Mouse (Mus musculus) heart, embryonic 10.5 days (tissue): ENCODE measurements around the gene Fstl3. TPM values are rescaled to one million over a fixed set of nuclear protein-coding genes. Genes with fewer than 3 reads are reported as not detected.

Experiments
- DNase-seq: peaks from one replicate; pipeline ENCODE4 v3.0.0-alpha.2; 2017; ENCODE audit warnings: low spot score
- H3K27ac ChIP-seq: fragments of 300-500 bp; sonication (generic); 2 replicates; pipeline ENCODE4 v1.5.1; 2016; ENCODE audit warnings: mild to moderate bottlenecking
- H3K27me3 ChIP-seq: fragments of 300-500 bp; sonication (generic); 2 replicates; pipeline ENCODE4 v1.6.1; 2016; ENCODE audit warnings: mild to moderate bottlenecking; ENCODE audit not compliant: poor library complexity, insufficient read depth, severe bottlenecking
- H3K36me3 ChIP-seq: fragments of 300-500 bp; sonication (generic); 2 replicates; pipeline ENCODE4 v1.6.1; 2016; ENCODE audit warnings: mild to moderate bottlenecking, moderate library complexity
- H3K4me1 ChIP-seq: fragments of 300-500 bp; sonication (generic); 2 replicates; pipeline ENCODE4 v1.6.1; 2016; ENCODE audit warnings: mild to moderate bottlenecking
- H3K4me3 ChIP-seq: fragments of 300-500 bp; sonication (generic); 2 replicates; pipeline ENCODE4 v1.5.1; 2016; ENCODE audit warnings: mild to moderate bottlenecking, moderate library complexity
- H3K9me3 ChIP-seq: fragments of 300-500 bp; sonication (generic); 2 replicates; pipeline ENCODE4 v1.6.1; 2016; ENCODE audit warnings: mild to moderate bottlenecking, moderate library complexity
- WGBS: fragments of 180-500 bp; shearing (Covaris S2); methylation state at CpG from one replicate; pipeline ENCODE4 v1.1.7; 2016; 5-methylcytosine and 5-hydroxymethylcytosine counted together
- polyA plus RNA-seq: library from polyadenylated mRNA; unstranded; fragments of >200 nt; fragmentation: Nextera tagmentation; extraction: Ambion mirVana; gene quantifications from 2 replicates; pipeline ENCODE4 v1.2.1, GENCODE M21; 2016

The Fstl3 gene
- polyA plus RNA-seq, 1 experiment from 2014 or later = 7.9 TPM

- 86% methylated on average over 3 of the region's 3 CpGs for WGBS
- H3K4me3 ChIP-seq = no peak overlapping the region
- H3K27me3 ChIP-seq = 0 out of 2 replicates have a peak, but pooled peaks cover 8% of the 10 kb centered on the region
- H3K9me3 ChIP-seq = no peaks in the 10 kb centered on the region
- no peak overlapping the region for H3K27ac ChIP-seq
- H3K4me1 ChIP-seq = peaks cover 12% of the 10 kb centered on the region; the same call in 1 of the 2 replicates
- no peak for DNase-seq
- no peaks in the 10 kb centered on the region for H3K36me3 ChIP-seq
These were observed 54.5 kb downstream of the Fstl3 start for GRCm38 (mm10) chr10:79831583-79831982.

Other genes starting within 250 kb of the Fstl3 start
- gene Plpp2, start 243.5 kb upstream of the Fstl3 start, polyA plus RNA-seq = 16.8 and 24.1 TPM in 2 replicates
- 46.6 and 53.9 TPM in 2 replicates for gene Mier2, start 222.1 kb upstream of the Fstl3 start, polyA plus RNA-seq
- not detected in 2 replicates for gene Theg, start 189.9 kb upstream of the Fstl3 start, polyA plus RNA-seq
- not detected in 2 replicates for gene C2cd4c, start 163.2 kb upstream of the Fstl3 start, polyA plus RNA-seq
- 2.7 and 6.3 TPM in 2 replicates for gene Shc2, start 139.4 kb upstream of the Fstl3 start, polyA plus RNA-seq
- not detected in 2 replicates for gene Odf3l2, start 131.5 kb upstream of the Fstl3 start, polyA plus RNA-seq
- gene Madcam1, start 112.7 kb upstream of the Fstl3 start, polyA plus RNA-seq = 0.38 and 1.3 TPM in 2 replicates
- 52.3 and 59.4 TPM in 2 replicates for gene Tpgs1, start 107.9 kb upstream of the Fstl3 start, polyA plus RNA-seq
- 188 and 215 TPM in 2 replicates for gene Cdc34, start 95.1 kb upstream of the Fstl3 start, polyA plus RNA-seq
- 0.46 and 0.54 TPM in 2 replicates for gene Gzmm, start 88.3 kb upstream of the Fstl3 start, polyA plus RNA-seq
- 1,251 and 1,319 TPM in 2 replicates for gene Bsg, start 72.8 kb upstream of the Fstl3 start, polyA plus RNA-seq
- gene Hcn2, start 60.6 kb upstream of the Fstl3 start, polyA plus RNA-seq = not detected in 2 replicates
- 39.8 and 42.5 TPM in 2 replicates for gene Polrmt, start 30.7 kb upstream of the Fstl3 start, polyA plus RNA-seq
- gene Fgf22, start 22.2 kb upstream of the Fstl3 start, polyA plus RNA-seq = 0.11 and 0.16 TPM in 2 replicates
- gene Rnf126, start 10.3 kb upstream of the Fstl3 start, polyA plus RNA-seq = 84.4 and 113 TPM in 2 replicates
- gene Prss57, start 13.7 kb downstream of the Fstl3 start, polyA plus RNA-seq = not detected in 2 replicates
- 80.7 and 83.1 TPM in 2 replicates for gene Palm, start 16.3 kb downstream of the Fstl3 start, polyA plus RNA-seq
- gene Misp, start 43.7 kb downstream of the Fstl3 start, polyA plus RNA-seq = 0.21 and 0.82 TPM in 2 replicates
- 174 and 264 TPM in 2 replicates for gene Ptbp1, start 77.2 kb downstream of the Fstl3 start, polyA plus RNA-seq
- gene Prtn3, start 97.2 kb downstream of the Fstl3 start, polyA plus RNA-seq = 2.4 and 7.8 TPM in 2 replicates
- 16.2 and 36.9 TPM in 2 replicates for gene Plppr3, start 97.4 kb downstream of the Fstl3 start, polyA plus RNA-seq
- 0.14 and 0.15 TPM in 2 replicates for gene Elane, start 109.0 kb downstream of the Fstl3 start, polyA plus RNA-seq
- gene Cfd, start 113.6 kb downstream of the Fstl3 start, polyA plus RNA-seq = not detected in 2 replicates
- gene Med16, start 131.7 kb downstream of the Fstl3 start, polyA plus RNA-seq = 51.9 and 54.4 TPM in 2 replicates
- gene Gm26602, start 133.6 kb downstream of the Fstl3 start, polyA plus RNA-seq = 1.4 and 4.0 TPM in 2 replicates
- 0.31 and 0.33 TPM in 2 replicates for gene Kiss1r, start 139.7 kb downstream of the Fstl3 start, polyA plus RNA-seq
- 88.7 and 96.0 TPM in 2 replicates for gene R3hdm4, start 143.9 kb downstream of the Fstl3 start, polyA plus RNA-seq
- 12.5 and 16.4 TPM in 2 replicates for gene Arid3a, start 149.8 kb downstream of the Fstl3 start, polyA plus RNA-seq
- 127 and 155 TPM in 2 replicates for gene Wdr18, start 182.9 kb downstream of the Fstl3 start, polyA plus RNA-seq
- gene Grin3b, start 193.4 kb downstream of the Fstl3 start, polyA plus RNA-seq = 0.30 and 0.34 TPM in 2 replicates
- 12.7 and 16.4 TPM in 2 replicates for gene Tmem259, start 207.1 kb downstream of the Fstl3 start, polyA plus RNA-seq
- 408 and 456 TPM in 2 replicates for gene Cnn2, start 211.3 kb downstream of the Fstl3 start, polyA plus RNA-seq
- gene Abca7, start 219.2 kb downstream of the Fstl3 start, polyA plus RNA-seq = 2.8 and 4.1 TPM in 2 replicates
- gene Arhgap45, start 239.4 kb downstream of the Fstl3 start, polyA plus RNA-seq = 12.0 and 16.7 TPM in 2 replicates